Mouse (Mus musculus) layer of hippocampus, adult 9-10 months (tissue): ENCODE data around the gene Mageb3.
"Not testable (repeated sequence)": the region's sequence is repeated elsewhere in the genome, so short reads cannot be mapped to it uniquely, and the experiment has no call there.

Source experiments
- DNase-seq: peaks from one replicate; pipeline ENCODE4 v3.0.0; 2022; ENCODE audit warnings: low spot score

The Mageb3 gene

GRCm38 (mm10) chr2:121955765-121956223 is at the start of gene Mageb3, which contains the start of gene Ctdspl2:
Gene Mageb3 (minus strand): TSS chr2:121956092.
Gene Ctdspl2 (plus strand): TSS chr2:121956001.
- DNase-seq, result no peak

GRCm38 (mm10) chr2:121995738-121996137 is 39.8 kb upstream of the Mageb3 start:
- DNase-seq, result no peak

GRCm38 (mm10) chr2:121957216-121957792 is 1.4 kb upstream of the Mageb3 start:
- no peak for DNase-seq

GRCm38 (mm10) chr2:121956224-121957018 is 529 bp upstream of the Mageb3 start:
- peak; percentile 82 for DNase-seq

- no peak for DNase-seq
These were observed 778 bp downstream of the Mageb3 start for GRCm38 (mm10) chr2:121954971-121955656.

GRCm38 (mm10) chr2:121943364-121943763 is 12.5 kb downstream of the Mageb3 start:
- no peak for DNase-seq

GRCm38 (mm10) chr2:121937624-121938023 is 18.3 kb downstream of the Mageb3 start:
- not testable (repeated sequence) for DNase-seq

GRCm38 (mm10) chr2:121916047-121916970 is 39.6 kb downstream of the Mageb3 start:
- peak; percentile 44 for DNase-seq

GRCm38 (mm10) chr2:121909975-121910374 is 45.9 kb downstream of the Mageb3 start:
- no peak for DNase-seq
